Mouse (Mus musculus) CH12.LX (cell line): ENCODE measurements at regions not wholly inside any gene's neighbourhood (a gene's known extent, or its start where the extent isn't known, plus 50 kb on each side); places are given as distances from the start of the nearest gene placed in this dataset.

Source experiments
- DNase-seq: peaks from one replicate; pipeline ENCODE4 v3.0.0-alpha.2; 2013; ENCODE audit errors: extremely low read depth
- H3K27ac ChIP-seq: 2 replicates; pipeline ENCODE4 v1.5.1; 2012; ENCODE audit warnings: low read depth, mild to moderate bottlenecking, control low read depth, moderate library complexity; ENCODE audit not compliant: insufficient read depth
- H3K27me3 ChIP-seq: replicated peaks from 2 replicates; pipeline ENCODE3; 2012; ENCODE audit warnings: inconsistent platforms
- H3K36me3 ChIP-seq, 2 experiments: replicated peaks in 1 of 2; 2 replicates each; pipeline versions ENCODE3 to v1.6.1; 2012; ENCODE audit warnings: inconsistent platforms in 1 of 2, low read length in 1 of 2, mild to moderate bottlenecking in 1 of 2, mixed read lengths in 1 of 2, moderate library complexity in 1 of 2; ENCODE audit not compliant: control insufficient read depth in 1 of 2, insufficient read depth in 1 of 2
- H3K4me1 ChIP-seq, 2 experiments: 2 replicates each; pipeline ENCODE4 v1.6.1; 2012; ENCODE audit warnings: inconsistent platforms in 1 of 2, moderate library complexity in 1 of 2; ENCODE audit not compliant: insufficient read depth in 2 of 2, control insufficient read depth in 1 of 2
- H3K4me2 ChIP-seq: 2 replicates; pipeline ENCODE4 v1.6.1; 2012; ENCODE audit warnings: low read depth, mild to moderate bottlenecking, control low read depth; ENCODE audit not compliant: poor library complexity, insufficient read depth, severe bottlenecking
- H3K4me3 ChIP-seq, 3 experiments: fragments of 150-350 bp in 1 of 3; sonication (generic) in 1 of 3; replicated peaks in 1 of 3; 2 replicates each; pipeline versions ENCODE3 to v1.5.1; 2011 to 2012; ENCODE audit warnings: low read depth in 2 of 3, low read length in 2 of 3, mild to moderate bottlenecking in 2 of 3, moderate library complexity in 2 of 3, control low read depth in 1 of 3, improper control_type of control experiment in 1 of 3, inconsistent platforms in 1 of 3, mixed read lengths in 1 of 3; ENCODE audit not compliant: poor library complexity in 1 of 3
- H3K79me2 ChIP-seq: replicated peaks from 2 replicates; pipeline ENCODE4 v1.6.1; 2012; ENCODE audit warnings: mild to moderate bottlenecking, moderate library complexity; ENCODE audit not compliant: control insufficient read depth, poor library complexity, insufficient read depth, severe bottlenecking; ENCODE audit errors: extremely low read depth
- H3K9ac ChIP-seq: 2 replicates; pipeline ENCODE4 v1.6.1; 2012; ENCODE audit warnings: low read depth, mild to moderate bottlenecking, control low read depth, moderate library complexity; ENCODE audit not compliant: insufficient read depth
- H3K9me3 ChIP-seq: replicated peaks from 2 replicates; pipeline ENCODE3; 2012; ENCODE audit warnings: low read length, inconsistent platforms, mixed read lengths
- BHLHE40 ChIP-seq: IDR thresholded peaks from 2 replicates; pipeline ENCODE4 v1.6.1; 2011; ENCODE audit warnings: mild to moderate bottlenecking, low read depth, low read length, improper control_type of control experiment
- CHD1 ChIP-seq: IDR thresholded peaks from 2 replicates; pipeline ENCODE4 v1.6.1; 2012; ENCODE audit warnings: low read depth, low read length, improper control_type of control experiment, inconsistent platforms
- CHD2 ChIP-seq: IDR thresholded peaks from 2 replicates; pipeline ENCODE4 v1.6.1; 2011; ENCODE audit warnings: low read length, improper control_type of control experiment
- CTCF ChIP-seq, 2 experiments: IDR thresholded peaks in 1 of 2; conservative IDR thresholded peaks in 1 of 2; 2 replicates each; pipeline ENCODE4 v1.5.1; 2011 to 2012; ENCODE audit warnings: low read depth in 2 of 2, low read length in 2 of 2, improper control_type of control experiment in 1 of 2, inconsistent platforms in 1 of 2, mild to moderate bottlenecking in 1 of 2, moderate library complexity in 1 of 2
- EP300 ChIP-seq: IDR thresholded peaks from 2 replicates; pipeline ENCODE4 v1.6.1; 2011; ENCODE audit warnings: low read length, improper control_type of control experiment
- ETS1 ChIP-seq: conservative IDR thresholded peaks from 2 replicates; pipeline ENCODE4 v1.6.1; 2012; ENCODE audit warnings: low read depth, mild to moderate bottlenecking, inconsistent platforms, low read length, improper control_type of control experiment, moderate library complexity
- HCFC1 ChIP-seq: IDR thresholded peaks from 2 replicates; pipeline ENCODE4 v1.6.1; 2012; ENCODE audit warnings: low read depth, mild to moderate bottlenecking, inconsistent platforms, low read length, improper control_type of control experiment
- IRF4 ChIP-seq: IDR thresholded peaks from 2 replicates; pipeline ENCODE4 v1.6.1; 2014; ENCODE audit warnings: low read depth, mild to moderate bottlenecking, inconsistent platforms, low read length, improper control_type of control experiment
- KAT2A ChIP-seq: IDR thresholded peaks from 2 replicates; pipeline ENCODE4 v1.6.1; 2012; ENCODE audit warnings: low read length, improper control_type of control experiment, inconsistent platforms; ENCODE audit not compliant: insufficient replicate concordance
- MAX ChIP-seq: IDR thresholded peaks from 2 replicates; pipeline ENCODE4 v1.6.1; 2011; ENCODE audit warnings: low read length, improper control_type of control experiment
- MAZ ChIP-seq: IDR thresholded peaks from 2 replicates; pipeline ENCODE4 v1.6.1; 2012; ENCODE audit warnings: low read depth, mild to moderate bottlenecking, inconsistent platforms, low read length, improper control_type of control experiment, moderate library complexity
- MXI1 ChIP-seq: IDR thresholded peaks from 2 replicates; pipeline ENCODE4 v1.6.1; 2011; ENCODE audit warnings: mild to moderate bottlenecking, low read depth, low read length, improper control_type of control experiment
- NRF1 ChIP-seq: IDR thresholded peaks from 2 replicates; pipeline ENCODE4 v1.6.1; 2014; ENCODE audit warnings: low read depth, mild to moderate bottlenecking, inconsistent platforms, low read length, improper control_type of control experiment, moderate library complexity
- PAX5 ChIP-seq: IDR thresholded peaks from 2 replicates; pipeline ENCODE4 v1.6.1; 2012; ENCODE audit warnings: low read length, inconsistent platforms, mixed read lengths
- POLR2AphosphoS2 ChIP-seq: IDR thresholded peaks from 2 replicates; pipeline ENCODE4 v1.6.1; 2011; ENCODE audit warnings: low read depth, low read length, improper control_type of control experiment
- RAD21 ChIP-seq: IDR thresholded peaks from 2 replicates; pipeline ENCODE4 v1.6.1; 2011; ENCODE audit warnings: low read depth, mild to moderate bottlenecking, low read length, improper control_type of control experiment, moderate library complexity
- RCOR1 ChIP-seq: conservative IDR thresholded peaks from 2 replicates; pipeline ENCODE4 v1.6.1; 2012; ENCODE audit warnings: low read depth, mild to moderate bottlenecking, inconsistent platforms, low read length, improper control_type of control experiment
- SMC3 ChIP-seq: IDR thresholded peaks from 2 replicates; pipeline ENCODE4 v1.6.1; 2011; ENCODE audit warnings: low read depth, low read length, improper control_type of control experiment
- TCF12 ChIP-seq: IDR thresholded peaks from 2 replicates; pipeline ENCODE4 v1.6.1; 2014; ENCODE audit warnings: low read depth, mild to moderate bottlenecking, inconsistent platforms, low read length, improper control_type of control experiment
- UBTF ChIP-seq: IDR thresholded peaks from 2 replicates; pipeline ENCODE4 v1.6.1; 2012; ENCODE audit warnings: low read depth, mild to moderate bottlenecking, inconsistent platforms, low read length, improper control_type of control experiment, moderate library complexity
- USF2 ChIP-seq: conservative IDR thresholded peaks from 2 replicates; pipeline ENCODE4 v1.6.1; 2011; ENCODE audit warnings: low read depth, low read length, improper control_type of control experiment
- ZC3H11A ChIP-seq: IDR thresholded peaks from 2 replicates; pipeline ENCODE4 v1.6.1; 2012; ENCODE audit warnings: low read depth, mild to moderate bottlenecking, inconsistent platforms, low read length, improper control_type of control experiment
- ZKSCAN1 ChIP-seq: IDR thresholded peaks from 2 replicates; pipeline ENCODE4 v1.6.1; 2012; ENCODE audit warnings: low read depth, inconsistent platforms, low read length, improper control_type of control experiment, borderline replicate concordance
- dilution Hi-C: fragments of 300-500 bp; cut with MboI; formaldehyde crosslinking; loops from 2 replicates; pipeline ENCODE4 v1.14.3; 2020; ENCODE audit warnings: low sequenced_read_pairs; ENCODE audit not compliant: extremely low pct_unique_long_range_greater_than_20kb, extremely low pct_ligation_motif_present
- in situ Hi-C: fragments of 300-500 bp; cut with MboI; formaldehyde crosslinking; loops from 3 replicates; pipeline ENCODE4 v1.14.3; 2019; ENCODE audit warnings: low sequenced_read_pairs, low pct_ligation_motif_present, low pct_unique_long_range_greater_than_20kb, mixed read lengths

DNA sequence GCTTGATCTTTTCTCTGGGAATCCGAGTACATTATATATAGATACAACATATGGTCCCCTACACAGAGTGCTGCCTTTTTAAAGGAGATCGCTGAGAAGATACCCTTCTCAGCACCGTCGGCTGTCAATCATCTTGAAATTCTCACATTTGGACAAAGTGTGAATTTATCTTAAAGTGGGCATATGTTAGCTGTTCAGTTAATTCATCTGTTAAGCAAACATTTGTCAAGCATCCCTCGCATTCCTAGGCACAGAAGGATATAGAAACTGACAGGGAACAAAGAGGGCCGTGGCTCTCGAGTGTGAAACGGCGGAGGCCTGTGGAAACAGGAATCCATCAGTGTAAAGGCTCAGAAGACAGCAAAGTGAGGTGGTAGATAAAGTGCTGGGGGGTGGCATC, 144.9 kb downstream of the Rsl24d1 start:
- TF ChIP-seq ZKSCAN1 (no peak), KAT2A (no peak), PAX5 (no peak), RAD21 (no peak), USF2 (no peak), CTCF (conservative IDR thresholded peaks at IDR 0.05 in 1 of 2, IDR thresholded peaks at IDR 0.05 in 1 of 2; ENCODE audit: low read depth in 2 of 2, low read length in 2 of 2) (no peak), MXI1 (no peak), EP300 (no peak), CHD2 (no peak), POLR2AphosphoS2 (no peak), SMC3 (no peak), RCOR1 (no peak), ZC3H11A (no peak), NRF1 (no peak), MAX (no peak), MAZ (no peak), ETS1 (no peak)
- H3K79me2 ChIP-seq, result no peaks in the 10 kb centered on the region
- H3K27ac ChIP-seq, result no peak overlapping the region
- no peak overlapping the region for H3K9ac ChIP-seq
- H3K27me3 ChIP-seq, result no peaks in the 10 kb centered on the region
- H3K36me3 ChIP-seq, result no peaks in the 10 kb centered on the region
- H3K9me3 ChIP-seq, result no peaks in the 10 kb centered on the region
- no peak for DNase-seq
- peaks cover 2 to 6% of the 10 kb centered on the region in 2 experiments; a peak in 2 of 4 replicates for H3K4me1 ChIP-seq
- H3K4me3 ChIP-seq, result no peak overlapping the region
- in situ Hi-C loops (no loop called here), dilution Hi-C loops (no loop called here)
- H3K4me2 ChIP-seq, result no peak overlapping the region

DNA sequence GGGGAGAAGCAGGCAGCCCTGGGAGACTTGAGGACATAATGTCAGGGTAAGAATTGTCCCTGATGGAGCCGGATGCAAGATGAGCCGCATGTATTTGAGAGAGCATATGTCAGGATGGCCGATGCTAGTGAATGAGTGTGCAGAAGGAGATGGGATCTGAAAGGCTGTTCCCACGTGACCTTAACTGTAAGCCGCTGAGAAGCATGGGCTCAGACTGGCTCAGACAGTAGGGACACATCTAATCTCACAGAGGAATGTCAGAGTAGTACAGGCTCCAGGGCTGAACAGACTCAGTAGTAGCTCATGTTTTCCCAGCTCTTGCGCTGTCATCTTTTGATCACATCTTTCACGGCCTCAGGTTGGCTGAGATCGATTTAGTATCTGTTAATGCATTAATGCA, 145.4 kb downstream of the Rsl24d1 start:
- no peak for TF ChIP-seq MXI1
- no peak for TF ChIP-seq PAX5
- TF ChIP-seq SMC3, result no peak
- TF ChIP-seq USF2, result no peak
- TF ChIP-seq CHD1, result no peak
- no peak for TF ChIP-seq IRF4
- no peak for TF ChIP-seq KAT2A
- no peak for TF ChIP-seq BHLHE40
- no peak for TF ChIP-seq UBTF
- no peak for TF ChIP-seq CHD2
- TF ChIP-seq TCF12, result no peak
- no peak for TF ChIP-seq HCFC1
- TF ChIP-seq, all 38 proteins: peak for 0
- in situ Hi-C loops, result no loop called here
- peaks cover 2 to 6% of the 10 kb centered on the region in 2 experiments; a peak in 2 of 4 replicates for H3K4me1 ChIP-seq
- DNase-seq, result no peak
- no peaks in the 10 kb centered on the region for H3K36me3 ChIP-seq
- no peaks in the 10 kb centered on the region for H3K27me3 ChIP-seq
- no peaks in the 10 kb centered on the region for H3K79me2 ChIP-seq
- H3K9ac ChIP-seq, result no peak overlapping the region
- H3K9me3 ChIP-seq, result no peaks in the 10 kb centered on the region
- dilution Hi-C loops, result no loop called here
- no peak overlapping the region for H3K4me3 ChIP-seq
- H3K4me2 ChIP-seq, result no peak overlapping the region
- no peak overlapping the region for H3K27ac ChIP-seq
